Mouse (Mus musculus) small intestine, adult 2 months (tissue): ENCODE results near the gene Dchs2.

Experiments
- CTCF ChIP-seq: fragments of 200-500 bp; IDR thresholded peaks from 2 replicates; pipeline ENCODE4 v1.5.1; 2012; ENCODE audit warnings: low read depth, mild to moderate bottlenecking, control low read depth, inconsistent platforms, low read length, moderate library complexity, mixed read lengths; ENCODE audit not compliant: insufficient replicate concordance, insufficient read length; ENCODE audit errors: extremely low read depth
- POLR2A ChIP-seq: fragments of 200-500 bp; IDR thresholded peaks from 2 replicates; pipeline ENCODE4 v1.6.1; 2012; ENCODE audit warnings: low read depth, mild to moderate bottlenecking, control low read depth, inconsistent platforms, low read length, moderate library complexity

DNA sequence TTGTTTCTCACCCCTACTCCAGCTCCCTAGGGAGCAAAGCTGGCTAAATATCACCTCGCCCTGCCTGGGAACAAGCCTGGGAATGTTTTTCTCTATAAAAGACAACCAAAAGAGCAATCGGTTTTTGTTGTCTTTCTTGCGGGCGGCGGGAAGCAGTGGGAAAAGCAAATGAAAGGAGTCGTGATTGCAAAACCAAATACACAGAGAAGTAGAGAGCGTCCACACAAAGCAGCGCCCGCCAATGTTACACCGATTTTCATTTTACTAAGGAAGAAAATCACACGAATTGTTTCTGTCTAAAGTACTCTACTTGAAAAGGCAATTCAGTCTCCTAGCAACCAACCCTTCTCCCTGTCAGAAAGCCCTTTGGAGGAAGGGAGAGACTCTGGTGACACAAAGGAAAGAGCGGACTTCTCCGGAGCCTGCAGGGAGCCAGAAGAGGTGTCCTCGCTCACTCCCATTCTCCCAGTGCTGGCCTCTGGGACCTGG is 29.2 kb upstream of the Dchs2 start:
- TF ChIP-seq CTCF, result no peak
- TF ChIP-seq POLR2A, result no peak
